Mouse (Mus musculus) small intestine, adult 2 months (tissue): Measurements from ENCODE around the gene Synpr.

Source experiments
- CTCF ChIP-seq: fragments of 200-500 bp; IDR thresholded peaks from 2 replicates; pipeline ENCODE4 v1.5.1; 2012; ENCODE audit warnings: low read depth, mild to moderate bottlenecking, control low read depth, inconsistent platforms, low read length, moderate library complexity, mixed read lengths; ENCODE audit not compliant: insufficient replicate concordance, insufficient read length; ENCODE audit errors: extremely low read depth
- POLR2A ChIP-seq: fragments of 200-500 bp; IDR thresholded peaks from 2 replicates; pipeline ENCODE4 v1.6.1; 2012; ENCODE audit warnings: low read depth, mild to moderate bottlenecking, control low read depth, inconsistent platforms, low read length, moderate library complexity

GRCm38 (mm10) chr14:13477821-13478220, 193.2 kb downstream of the Synpr start:
- no peak for TF ChIP-seq CTCF
- no peak for TF ChIP-seq POLR2A
